Mouse (Mus musculus) right cerebral cortex, adult 2 months (tissue): Measurements from ENCODE around the gene Gpr37l1.
"Not testable (repeated sequence)": the region's sequence is repeated elsewhere in the genome, so short reads cannot be mapped to it uniquely, and the experiment has no call there.

Experiments
- DNase-seq, 2 experiments: peaks; one replicate each; pipeline ENCODE4 v3.0.0; 2021 to 2022; ENCODE audit warnings: low spot score in 2 of 2

Gpr37l1 gene

GRCm38 (mm10) chr1:135167435-135167834, at the start of gene Gpr37l1:
Gene Gpr37l1, minus strand, starts transcription at chr1:135167681.
- DNase-seq = no peak

GRCm38 (mm10) chr1:135213772-135214640, 46.5 kb upstream of the Gpr37l1 start:
- DNase-seq = no peak

GRCm38 (mm10) chr1:135210421-135210820, 42.9 kb upstream of the Gpr37l1 start:
- no peak for DNase-seq

- DNase-seq = no peak
Observed at GRCm38 (mm10) chr1:135208716-135209115, 41.2 kb upstream of the Gpr37l1 start.

- DNase-seq = no peak
Observed at GRCm38 (mm10) chr1:135206586-135207339, 39.3 kb upstream of the Gpr37l1 start.

GRCm38 (mm10) chr1:135205257-135205656, 37.8 kb upstream of the Gpr37l1 start:
- no peak for DNase-seq

GRCm38 (mm10) chr1:135204196-135205126, 37.0 kb upstream of the Gpr37l1 start:
- no peak for DNase-seq

GRCm38 (mm10) chr1:135200400-135200799, 32.9 kb upstream of the Gpr37l1 start:
- DNase-seq = no peak

- no peak for DNase-seq
Observed at GRCm38 (mm10) chr1:135199014-135199819, 31.7 kb upstream of the Gpr37l1 start.

GRCm38 (mm10) chr1:135198412-135198811, 30.9 kb upstream of the Gpr37l1 start:
- no peak for DNase-seq

GRCm38 (mm10) chr1:135195907-135196440, 28.5 kb upstream of the Gpr37l1 start:
- no peak for DNase-seq

- not testable (repeated sequence) for DNase-seq
Observed at GRCm38 (mm10) chr1:135194335-135194734, 26.9 kb upstream of the Gpr37l1 start.

GRCm38 (mm10) chr1:135189186-135189585, 21.7 kb upstream of the Gpr37l1 start:
- DNase-seq = no peak

- no peak for DNase-seq
Observed at GRCm38 (mm10) chr1:135188197-135188596, 20.7 kb upstream of the Gpr37l1 start.

- not testable (repeated sequence) for DNase-seq
Observed at GRCm38 (mm10) chr1:135187016-135187415, 19.5 kb upstream of the Gpr37l1 start.

- DNase-seq = no peak
Observed at GRCm38 (mm10) chr1:135186427-135186826, 18.9 kb upstream of the Gpr37l1 start.

GRCm38 (mm10) chr1:135185936-135186335, 18.5 kb upstream of the Gpr37l1 start:
- DNase-seq = no peak

- no peak for DNase-seq
Observed at GRCm38 (mm10) chr1:135183941-135184570, 16.6 kb upstream of the Gpr37l1 start.

GRCm38 (mm10) chr1:135183448-135183847, 16.0 kb upstream of the Gpr37l1 start:
- DNase-seq = no peak

- DNase-seq = no peak
Observed at GRCm38 (mm10) chr1:135182975-135183374, 15.5 kb upstream of the Gpr37l1 start.
